Mouse (Mus musculus) C2C12 (cell line): ENCODE data around the gene Cxcr4.

Source experiments
- CEBPB ChIP-seq: IDR thresholded peaks from one replicate; pipeline ENCODE4 v1.6.1; 2011; ENCODE audit warnings: low read depth, mild to moderate bottlenecking, control low read depth, moderate library complexity
- CTCF ChIP-seq: IDR thresholded peaks from one replicate; pipeline ENCODE4 v1.5.1; 2011; ENCODE audit not compliant: control insufficient read depth, insufficient read depth, insufficient read length
- FOSL1 ChIP-seq: IDR thresholded peaks from one replicate; pipeline ENCODE4 v1.8.0; 2011; ENCODE audit warnings: mild to moderate bottlenecking, low read length; ENCODE audit not compliant: poor library complexity, insufficient read depth, severe bottlenecking
- MAX ChIP-seq: IDR thresholded peaks from one replicate; pipeline ENCODE4 v1.6.1; 2011; ENCODE audit warnings: mild to moderate bottlenecking, control low read depth
- MYOD1 ChIP-seq: IDR thresholded peaks from one replicate; pipeline ENCODE4 v1.6.1; 2011; ENCODE audit warnings: low read depth; ENCODE audit not compliant: control insufficient read depth, insufficient read length
- MYOG ChIP-seq: IDR thresholded peaks from one replicate; pipeline ENCODE4 v1.6.1; 2011; ENCODE audit not compliant: control insufficient read depth, insufficient read length; ENCODE audit errors: extremely low read depth
- USF1 ChIP-seq: IDR thresholded peaks from one replicate; pipeline ENCODE4 v1.6.1; 2011; ENCODE audit warnings: low read depth, mild to moderate bottlenecking, control low read depth, moderate library complexity

DNA sequence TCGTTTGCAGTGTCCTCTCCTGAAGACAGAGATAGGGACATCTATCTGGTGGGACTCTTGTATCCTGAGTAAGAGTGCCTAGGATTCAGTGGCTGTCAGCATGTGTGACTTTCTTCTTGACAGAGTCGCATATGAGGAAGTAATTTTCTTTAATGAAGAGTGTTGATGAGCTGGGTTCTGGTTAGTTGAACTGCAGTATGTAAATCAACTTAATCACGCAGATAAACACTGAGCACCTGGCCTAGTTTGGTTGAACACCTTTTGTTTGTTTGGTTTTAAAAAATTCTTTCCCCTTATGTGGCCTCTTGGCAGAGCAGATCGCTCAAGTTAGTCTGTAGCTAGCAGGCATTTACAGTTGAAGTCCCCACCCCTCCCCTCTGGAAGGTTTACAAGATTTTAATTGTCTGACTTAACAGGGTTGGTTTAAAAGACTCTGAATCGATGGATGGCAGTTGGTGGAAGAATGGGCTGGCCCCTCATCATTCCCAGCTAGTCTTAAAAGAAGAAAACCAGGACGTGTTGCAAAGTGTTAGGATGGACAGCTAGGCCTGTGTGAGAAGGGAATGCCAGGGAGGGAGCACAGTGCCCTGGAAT is 8.7 kb downstream of the Cxcr4 start:
- TF ChIP-seq MYOG (no peak), CTCF (no peak), CEBPB (no peak), MAX (no peak), FOSL1 (no peak), USF1 (no peak), MYOD1 (no peak)
